In genomic region chr9:24144341-24144740, GRCm38 (mm10) we compare ENCODE assay signal across 38 mouse cellular contexts. TPM values are rescaled to one million over a fixed set of nuclear protein-coding genes. Genes with fewer than 3 reads are reported as not detected.
A peak's percentile ranks its signal among the peaks of the same experiment; 100 is the strongest.
DNase-seq lines count a peak whose midpoint lies in the region; ATAC-seq and TF ChIP-seq lines count a peak whose summit lies in the region.
"Had no signal": no experiment of that assay in that cellular context is flagged by ENCODE, and none has a peak within 500 bp of the region (broad histone marks: within the 10 kb centered on the region; RNA-seq: fewer than 3 reads in every experiment).

No protein-coding gene starts in this region.

- no peaks in the 10 kb centered on the region for H3K9me3 ChIP-seq in CH12.LX (replicated peaks; ENCODE audit: low read length)
- no peaks in the 10 kb centered on the region for H3K9me3 ChIP-seq in forebrain, embryonic 12.5 days
- H3K9me3 ChIP-seq: embryonic facial prominence, embryonic 13.5 days; forebrain, embryonic 10.5 days; hindbrain, embryonic 10.5 days; liver, embryonic 13.5 days; midbrain, embryonic 13.5 days; neural tube, embryonic 13.5 days had no signal

- H3K4me1 ChIP-seq in CH12.LX (ENCODE audit: control insufficient read depth in 1 of 2, insufficient read depth in 2 of 2) = peaks cover 0 to 6% of the 10 kb centered on the region in 2 experiments; a peak in 2 of 4 replicates
- H3K4me1 ChIP-seq in forebrain, embryonic 12.5 days = no peaks in the 10 kb centered on the region
- H3K4me1 ChIP-seq: embryonic facial prominence, embryonic 13.5 days; forebrain, embryonic 10.5 days; hindbrain, embryonic 10.5 days; liver, embryonic 13.5 days; midbrain, embryonic 13.5 days; neural tube, embryonic 13.5 days had no signal

- dilution Hi-C loops in CH12.LX (cut with MboI; ENCODE audit: extremely low pct_ligation_motif_present, extremely low pct_unique_long_range_greater_than_20kb, low sequenced_read_pairs) = no loop called here

- TF ChIP-seq CTCF in CH12.LX (conservative IDR thresholded peaks at IDR 0.05 in 1 of 2, IDR thresholded peaks at IDR 0.05 in 1 of 2; ENCODE audit: low read depth in 2 of 2, low read length in 2 of 2) = no peak

- no peak for TF ChIP-seq RAD21 in CH12.LX (IDR thresholded peaks at IDR 0.05; ENCODE audit: low read depth, low read length)

- ATAC-seq in forebrain, embryonic 12.5 days (ENCODE audit: low FRiP score) = no peak
- ATAC-seq: CD4-positive, CD25-positive, alpha-beta regulatory T cell, adult 4 months; forebrain, embryonic 16.5 days; hindbrain, embryonic 16.5 days; lung, postnatal 0 days; midbrain, embryonic 13.5 days; Patski had no signal

- no peaks in the 10 kb centered on the region for H3K79me2 ChIP-seq in CH12.LX (replicated peaks; ENCODE audit: control insufficient read depth, extremely low read depth, insufficient read depth, poor library complexity, severe bottlenecking)

- DNase-seq in frontal cortex, postnatal 36 days (ENCODE audit: low spot score in 2 of 2) = peak; percentile 9 to 43
- no peak for DNase-seq in frontal cortex, postnatal 25 days (ENCODE audit: low spot score in 2 of 2)
- no peak for DNase-seq in CH12.LX (ENCODE audit: extremely low read depth)
- DNase-seq in brain, adult 2 months (ENCODE audit: low read depth, low spot score) = peak; percentile 82
- peak; percentile 83 for DNase-seq in telencephalon, adult 2 months (ENCODE audit: low read depth, low spot score)
- DNase-seq in cerebellum, adult 11 months = no peak
- DNase-seq: adrenal gland, postnatal 10 days; cerebellum, adult 11-12 months; cerebellum, postnatal 10 days; gastrocnemius, postnatal 14 days; heart, postnatal 14 days; kidney, adult 2 months; kidney, postnatal 4 days; liver, embryonic 13.5 days; lung, adult 18-20 months; lung, postnatal 4 days; spleen, adult 18-20 months; thymus, adult 2 months; thymus, postnatal 36 days had no signal

- no peaks in the 10 kb centered on the region for H3K27me3 ChIP-seq in CH12.LX (replicated peaks)
- no peaks in the 10 kb centered on the region for H3K27me3 ChIP-seq in forebrain, embryonic 12.5 days
- H3K27me3 ChIP-seq: embryonic facial prominence, embryonic 13.5 days; liver, embryonic 13.5 days; midbrain, embryonic 13.5 days; neural tube, embryonic 13.5 days had no signal

- H3K4me2 ChIP-seq in CH12.LX (ENCODE audit: insufficient read depth, low read depth, poor library complexity, severe bottlenecking) = no peak overlapping the region
- no peak overlapping the region for H3K4me2 ChIP-seq in forebrain, embryonic 12.5 days
- H3K4me2 ChIP-seq: embryonic facial prominence, embryonic 13.5 days; liver, embryonic 13.5 days; midbrain, embryonic 13.5 days; neural tube, embryonic 13.5 days had no signal

- no peak for TF ChIP-seq POLR2A in CH12.LX (IDR thresholded peaks at IDR 0.05; ENCODE audit: low read depth, low read length)

- no peak overlapping the region for H3K9ac ChIP-seq in CH12.LX (ENCODE audit: insufficient read depth, low read depth)
- H3K9ac ChIP-seq in forebrain, embryonic 12.5 days = no peak overlapping the region
- H3K9ac ChIP-seq: embryonic facial prominence, embryonic 13.5 days; liver, embryonic 13.5 days; midbrain, embryonic 13.5 days; neural tube, embryonic 13.5 days had no signal

- in situ Hi-C loops in CH12.LX (cut with MboI; ENCODE audit: low pct_ligation_motif_present, low pct_unique_long_range_greater_than_20kb, low sequenced_read_pairs) = no loop called here

- TF ChIP-seq EP300 in CH12.LX (IDR thresholded peaks at IDR 0.05; ENCODE audit: low read length) = no peak

- no peak overlapping the region for H3K27ac ChIP-seq in CH12.LX (ENCODE audit: insufficient read depth, low read depth)
- H3K27ac ChIP-seq in forebrain, embryonic 12.5 days = no peak overlapping the region
- H3K27ac ChIP-seq: embryonic facial prominence, embryonic 13.5 days; forebrain, embryonic 10.5 days; hindbrain, embryonic 10.5 days; kidney, postnatal 0 days; liver, embryonic 13.5 days; midbrain, embryonic 13.5 days; neural tube, embryonic 13.5 days had no signal

- no peaks in the 10 kb centered on the region for H3K36me3 ChIP-seq in CH12.LX (replicated peaks in 1 of 2; ENCODE audit: control insufficient read depth in 1 of 2, insufficient read depth in 1 of 2, low read length in 1 of 2)
- no peaks in the 10 kb centered on the region for H3K36me3 ChIP-seq in forebrain, embryonic 12.5 days (replicated peaks)
- H3K36me3 ChIP-seq: embryonic facial prominence, embryonic 13.5 days; forebrain, embryonic 10.5 days; hindbrain, embryonic 10.5 days; liver, embryonic 13.5 days; midbrain, embryonic 13.5 days; neural tube, embryonic 13.5 days had no signal

- no peak overlapping the region for H3K4me3 ChIP-seq in CH12.LX (replicated peaks in 1 of 3; ENCODE audit: low read depth in 2 of 3, low read length in 2 of 3, poor library complexity in 1 of 3)
- H3K4me3 ChIP-seq in forebrain, embryonic 12.5 days (replicated peaks) = no peak overlapping the region
- H3K4me3 ChIP-seq: embryonic facial prominence, embryonic 13.5 days; forebrain, embryonic 10.5 days; hindbrain, embryonic 10.5 days; liver, embryonic 13.5 days; midbrain, embryonic 13.5 days; neural tube, embryonic 13.5 days had no signal

- WGBS in forebrain, embryonic 12.5 days = 94% methylated on average over 2 of the region's 2 CpGs

TF ChIP-seq in CH12.LX, 34 proteins besides CTCF, POLR2A, EP300 and RAD21:
- no peak for TF ChIP-seq MAX (IDR thresholded peaks at IDR 0.05; ENCODE audit: low read length)
- peak; percentile 41; the same call in 1 of the 2 replicates for TF ChIP-seq MAFK (IDR thresholded peaks at IDR 0.05; ENCODE audit: insufficient replicate concordance, low read length)

RNA-seq across cellular contexts. Expression of gene Npsr1, which starts 46.5 kb away (rescaled TPM):
- total RNA-seq in CH12.LX (2012; rRNA removed) = 0.13 and 0.38 TPM in 2 replicates
- total RNA-seq in CH12.LX (2014; rRNA removed) = 0.13 TPM in 1 of 2 replicates, not detected in the other
- not detected in 2 replicates for polyA plus RNA-seq in CH12.LX (2012; ENCODE audit: insufficient read length, low read depth)
- polyA plus RNA-seq in forebrain, embryonic 12.5 days (2016; fragmentation: Nextera tagmentation; extraction: Ambion mirVana) = 0.13 TPM in 1 of 2 replicates, not detected in the other
- total RNA-seq: adrenal gland, postnatal 10 days; common myeloid progenitor, adult 5-6 weeks; gastrocnemius, postnatal 14 days; granulocyte monocyte progenitor cell, adult 5-6 weeks; heart, postnatal 14 days; megakaryocyte-erythroid progenitor cell, adult 5-6 weeks had no signal
- polyA plus RNA-seq: embryonic facial prominence, embryonic 13.5 days; forebrain, embryonic 10.5 days; forebrain, embryonic 16.5 days; heart, embryonic 14.5 days; hindbrain, embryonic 10.5 days; intestine, embryonic 14.5 days; limb, embryonic 14.5 days; lung, postnatal 0 days; midbrain, embryonic 13.5 days; neural tube, embryonic 13.5 days; Patski; stomach, embryonic 16.5 days had no signal

Comparison
In these comparisons a context has a peak if more than half of its experiments do, and no peak if none do; other contexts are left out.
1. DNase-seq: peak in frontal cortex, postnatal 36 days (2 of 2), brain, adult 2 months (single experiment) and telencephalon, adult 2 months (single experiment); none in frontal cortex, postnatal 25 days (0 of 2), CH12.LX (single experiment) and cerebellum, adult 11 months (single experiment).